Mouse (Mus musculus): ENCODE measurements at regions not wholly inside any gene's neighbourhood (a gene's known extent, or its start where the extent isn't known, plus 50 kb on each side); places are given as distances from the start of the nearest gene placed in this dataset.

DNA sequence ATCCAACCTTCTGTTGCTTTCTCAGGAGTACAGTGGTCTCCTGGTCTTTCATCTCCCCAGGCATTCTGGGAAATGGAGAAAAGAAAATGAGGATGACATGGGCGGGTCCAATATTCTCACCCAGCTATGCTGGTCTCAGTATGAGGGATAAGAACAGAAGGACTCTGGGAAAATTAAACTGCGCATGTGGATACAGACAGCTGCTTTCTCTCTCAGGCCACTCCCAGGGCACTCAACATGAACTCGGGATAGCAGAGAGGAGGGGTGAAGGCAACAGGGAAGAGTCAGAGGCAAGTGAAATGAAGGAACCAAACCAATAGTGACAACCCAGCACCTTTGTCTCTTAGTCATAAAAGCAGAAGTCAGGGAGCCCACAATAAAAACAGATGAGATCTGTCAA lies 508.5 kb upstream of the Id2 start:
- intact Hi-C loops (cut with DNase I) = no loop called here
- no peak for TF ChIP-seq EP300 (IDR thresholded peaks at IDR 0.05; ENCODE audit: insufficient read depth, low read depth, low read length)
- TF ChIP-seq POLR2A (IDR thresholded peaks at IDR 0.05; ENCODE audit: insufficient read depth, low read depth, low read length) = no peak
- no peak for TF ChIP-seq CTCF (IDR thresholded peaks at IDR 0.05)
- H3K27me3 ChIP-seq (ENCODE audit: control insufficient read depth, insufficient read depth, low read length) = no peaks in the 10 kb centered on the region
- no peaks in the 10 kb centered on the region for H3K4me1 ChIP-seq (ENCODE audit: control insufficient read depth, insufficient read depth, low read length)
- H3K79me2 ChIP-seq (replicated peaks; ENCODE audit: control insufficient read depth, insufficient read depth, low read length) = no peaks in the 10 kb centered on the region
- no peaks in the 10 kb centered on the region for H3K36me3 ChIP-seq (ENCODE audit: control insufficient read depth, insufficient read depth, low read length)
- H3K27ac ChIP-seq = no peak overlapping the region
- WGBS = 74% methylated on average over 3 of the region's 3 CpGs
- H3K4me3 ChIP-seq = no peak overlapping the region
- no peak overlapping the region for H3K9ac ChIP-seq (ENCODE audit: low read depth, low read length)
- DNase-seq = no peak

GRCm38 (mm10) chr12:25590262-25590661 lies 493.3 kb upstream of the Id2 start:
- intact Hi-C loops (cut with DNase I) = no loop called here
- no peak for DNase-seq
- no peaks in the 10 kb centered on the region for H3K27me3 ChIP-seq (ENCODE audit: control insufficient read depth, insufficient read depth, low read length)
- no peaks in the 10 kb centered on the region for H3K4me1 ChIP-seq (ENCODE audit: control insufficient read depth, insufficient read depth, low read length)
- no peaks in the 10 kb centered on the region for H3K36me3 ChIP-seq (ENCODE audit: control insufficient read depth, insufficient read depth, low read length)
- no peaks in the 10 kb centered on the region for H3K79me2 ChIP-seq (replicated peaks; ENCODE audit: control insufficient read depth, insufficient read depth, low read length)
- H3K27ac ChIP-seq = no peak overlapping the region
- TF ChIP-seq EP300 (IDR thresholded peaks at IDR 0.05; ENCODE audit: insufficient read depth, low read depth, low read length) (no peak), CTCF (IDR thresholded peaks at IDR 0.05) (no peak), POLR2A (IDR thresholded peaks at IDR 0.05; ENCODE audit: insufficient read depth, low read depth, low read length) (no peak)
- WGBS = 90% methylated on average over 2 of the region's 2 CpGs
- H3K9ac ChIP-seq (ENCODE audit: low read depth, low read length) = no peak overlapping the region
- H3K4me3 ChIP-seq = no peak overlapping the region

GRCm38 (mm10) chr12:25585746-25586145 lies 488.8 kb upstream of the Id2 start:
- Histone ChIP-seq H3K27ac (no peak overlapping the region), H3K27me3 (ENCODE audit: control insufficient read depth, insufficient read depth, low read length) (no peaks in the 10 kb centered on the region), H3K4me1 (ENCODE audit: control insufficient read depth, insufficient read depth, low read length) (no peaks in the 10 kb centered on the region), H3K9ac (ENCODE audit: low read depth, low read length) (no peak overlapping the region), H3K4me3 (no peak overlapping the region), H3K36me3 (ENCODE audit: control insufficient read depth, insufficient read depth, low read length) (no peaks in the 10 kb centered on the region), H3K79me2 (replicated peaks; ENCODE audit: control insufficient read depth, insufficient read depth, low read length) (no peaks in the 10 kb centered on the region)
- TF ChIP-seq POLR2A (IDR thresholded peaks at IDR 0.05; ENCODE audit: insufficient read depth, low read depth, low read length) = no peak
- no peak for TF ChIP-seq CTCF (IDR thresholded peaks at IDR 0.05)
- TF ChIP-seq EP300 (IDR thresholded peaks at IDR 0.05; ENCODE audit: insufficient read depth, low read depth, low read length) = no peak
- peak in 1 of 2 experiments; percentile 14 for DNase-seq
- 83% methylated on average over 3 of the region's 3 CpGs for WGBS
- intact Hi-C loops (cut with DNase I) = no loop called here

GRCm38 (mm10) chr12:25579407-25579806 lies 482.5 kb upstream of the Id2 start:
- H3K27me3 ChIP-seq (ENCODE audit: control insufficient read depth, insufficient read depth, low read length) = no peaks in the 10 kb centered on the region
- intact Hi-C loops (cut with DNase I) = no loop called here
- H3K4me3 ChIP-seq = no peak overlapping the region
- no peaks in the 10 kb centered on the region for H3K36me3 ChIP-seq (ENCODE audit: control insufficient read depth, insufficient read depth, low read length)
- no peak overlapping the region for H3K9ac ChIP-seq (ENCODE audit: low read depth, low read length)
- no peak overlapping the region for H3K27ac ChIP-seq
- WGBS = 50% methylated on average over 8 of the region's 8 CpGs
- H3K79me2 ChIP-seq (replicated peaks; ENCODE audit: control insufficient read depth, insufficient read depth, low read length) = no peaks in the 10 kb centered on the region
- DNase-seq = no peak
- TF ChIP-seq POLR2A (IDR thresholded peaks at IDR 0.05; ENCODE audit: insufficient read depth, low read depth, low read length) = no peak
- TF ChIP-seq EP300 (IDR thresholded peaks at IDR 0.05; ENCODE audit: insufficient read depth, low read depth, low read length) = no peak
- no peak for TF ChIP-seq CTCF (IDR thresholded peaks at IDR 0.05)
- no peaks in the 10 kb centered on the region for H3K4me1 ChIP-seq (ENCODE audit: control insufficient read depth, insufficient read depth, low read length)

DNA sequence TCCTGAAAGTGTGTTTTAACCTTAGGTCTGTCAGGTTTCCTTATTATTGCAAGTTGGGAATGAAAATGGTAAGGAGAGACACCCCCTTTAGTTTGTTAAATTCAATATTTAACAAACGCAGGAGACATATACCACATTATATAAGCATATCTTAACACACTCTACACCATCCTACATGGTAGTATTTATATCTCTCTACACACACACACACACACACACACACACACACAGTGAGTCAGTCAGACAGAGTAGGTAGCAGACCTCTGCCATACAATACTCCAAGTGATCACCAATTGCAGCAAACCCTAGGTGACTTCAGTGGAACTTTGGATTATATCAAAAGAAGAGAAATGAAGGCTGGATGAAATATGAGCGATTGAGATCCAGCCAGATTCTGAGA lies 468.2 kb upstream of the Id2 start:
- H3K4me3 ChIP-seq = no peak overlapping the region
- H3K36me3 ChIP-seq (ENCODE audit: control insufficient read depth, insufficient read depth, low read length) = no peaks in the 10 kb centered on the region
- 81% methylated on average over 2 of the region's 2 CpGs for whole genome bisulfite sequencing
- H3K27me3 ChIP-seq (ENCODE audit: control insufficient read depth, insufficient read depth, low read length) = no peaks in the 10 kb centered on the region
- H3K27ac ChIP-seq = no peak overlapping the region
- no peak for TF ChIP-seq CTCF (IDR thresholded peaks at IDR 0.05)
- no peak for TF ChIP-seq EP300 (IDR thresholded peaks at IDR 0.05; ENCODE audit: insufficient read depth, low read depth, low read length)
- no peak for TF ChIP-seq POLR2A (IDR thresholded peaks at IDR 0.05; ENCODE audit: insufficient read depth, low read depth, low read length)
- H3K79me2 ChIP-seq (replicated peaks; ENCODE audit: control insufficient read depth, insufficient read depth, low read length) = no peaks in the 10 kb centered on the region
- DNase-seq = no peak
- no peak overlapping the region for H3K9ac ChIP-seq (ENCODE audit: low read depth, low read length)
- intact Hi-C loops (cut with DNase I) = no loop called here
- no peaks in the 10 kb centered on the region for H3K4me1 ChIP-seq (ENCODE audit: control insufficient read depth, insufficient read depth, low read length)

GRCm38 (mm10) chr12:25559601-25560000 lies 462.7 kb upstream of the Id2 start:
- Histone ChIP-seq H3K4me1 (ENCODE audit: control insufficient read depth, insufficient read depth, low read length) (no peaks in the 10 kb centered on the region), H3K4me3 (no peak overlapping the region), H3K79me2 (replicated peaks; ENCODE audit: control insufficient read depth, insufficient read depth, low read length) (no peaks in the 10 kb centered on the region), H3K27ac (no peak overlapping the region), H3K36me3 (ENCODE audit: control insufficient read depth, insufficient read depth, low read length) (no peaks in the 10 kb centered on the region), H3K9ac (ENCODE audit: low read depth, low read length) (no peak overlapping the region), H3K27me3 (ENCODE audit: control insufficient read depth, insufficient read depth, low read length) (no peaks in the 10 kb centered on the region)
- no peak for TF ChIP-seq POLR2A (IDR thresholded peaks at IDR 0.05; ENCODE audit: insufficient read depth, low read depth, low read length)
- TF ChIP-seq CTCF (IDR thresholded peaks at IDR 0.05) = no peak
- TF ChIP-seq EP300 (IDR thresholded peaks at IDR 0.05; ENCODE audit: insufficient read depth, low read depth, low read length) = no peak
- no peak for DNase-seq
- intact Hi-C loops (cut with DNase I) = no loop called here
